Mouse (Mus musculus): ENCODE results near the gene Bcl2.

DNA sequence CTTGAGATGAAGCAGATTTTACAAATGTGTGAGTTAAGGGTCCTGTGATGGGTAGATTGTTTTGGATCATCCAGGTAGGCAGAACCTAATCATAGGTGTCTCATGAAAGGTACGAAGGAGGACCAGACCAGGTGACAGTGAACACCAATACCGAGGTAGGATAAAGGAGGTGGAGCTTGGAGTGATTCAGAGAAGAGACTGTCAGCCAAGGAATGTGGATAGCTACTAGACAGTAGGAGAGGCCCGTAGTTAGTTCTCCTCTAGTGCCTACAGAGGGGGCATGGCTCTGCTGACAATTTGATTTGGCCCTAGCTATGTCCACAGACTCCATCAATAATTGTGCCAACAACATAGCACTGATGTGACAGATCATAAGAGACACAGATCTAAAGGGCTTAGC lies 188.0 kb downstream of the Bcl2 start:
- TF ChIP-seq CTCF (IDR thresholded peaks at IDR 0.05) (no peak), POLR2A (IDR thresholded peaks at IDR 0.05; ENCODE audit: insufficient read depth, low read depth, low read length) (no peak), EP300 (IDR thresholded peaks at IDR 0.05; ENCODE audit: insufficient read depth, low read depth, low read length) (no peak)

Measured in heart, adult 2 months (tissue).